25 mouse cellular contexts compared by ENCODE assay signal in the genomic region with DNA sequence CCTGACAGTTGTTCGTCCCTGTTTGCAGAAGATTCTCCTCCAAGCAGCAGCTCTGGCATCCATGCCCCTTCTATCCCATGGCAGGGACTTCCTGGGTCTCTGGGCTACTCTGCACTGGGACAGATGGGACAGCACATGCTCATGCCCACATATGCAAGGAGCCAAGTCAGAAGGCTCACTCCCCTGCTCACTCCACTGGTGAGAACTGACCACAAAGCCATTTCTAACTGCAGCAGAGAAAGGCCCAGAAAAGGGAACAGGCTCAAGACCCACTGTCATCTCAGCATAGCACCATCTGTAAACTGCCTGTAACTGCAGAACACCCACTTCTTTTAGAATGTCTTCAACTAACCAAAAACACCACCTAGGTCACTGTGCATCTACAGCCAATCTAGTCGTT. TPM values are rescaled to one million over a fixed set of nuclear protein-coding genes. Genes with fewer than 3 reads are reported as not detected.
DNase-seq lines count a peak whose midpoint lies in the region; ATAC-seq lines count a peak whose summit lies in the region.
"Had no signal": no experiment of that assay in that cellular context is flagged by ENCODE, and none has a peak within 500 bp of the region (broad histone marks: within the 10 kb centered on the region; RNA-seq: fewer than 3 reads in every experiment).

No protein-coding gene starts in this region.

- peak; percentile 71; the same call in 1 of the 2 replicates for ATAC-seq in cerebellum, adult (ENCODE audit: insufficient number of reproducible peaks, low FRiP score, low TSS enrichment)
- ATAC-seq in common myeloid progenitor, adult 5-6 weeks (replicated peaks; ENCODE audit: low read depth, poor library complexity, severe bottlenecking), result peak; percentile 53
- ATAC-seq in frontal cortex, adult (ENCODE audit: low TSS enrichment), result no peak
- ATAC-seq: forebrain, embryonic 14.5 days; hindbrain, postnatal 0 days; intestine, embryonic 15.5 days; midbrain, embryonic 15.5 days had no signal

- DNase-seq in cerebellum, postnatal 4 days (ENCODE audit: low spot score in 2 of 2), result no peak
- DNase-seq in cerebellum, adult 11-12 months, result peak; percentile 57
- peak; percentile 58 for DNase-seq in cerebellum, adult 9-11 months
- no peak for DNase-seq in lung, postnatal 25 days (ENCODE audit: low spot score)
- DNase-seq in ovary, postnatal 10 days (ENCODE audit: low spot score), result no peak
- DNase-seq: adrenal gland, postnatal 10 days; gastrocnemius, adult 2 months; gastrocnemius, postnatal 36 days; heart, postnatal 14 days; kidney, adult 8-10 months; kidney, postnatal 4 days; layer of hippocampus, postnatal 36 days; liver; lung, embryonic 14.5 days; lung, postnatal 4 days; right cerebral cortex, adult 18-20 months; spleen, adult 18-20 months; thymus, postnatal 25 days had no signal

RNA-seq across cellular contexts. Expression of gene Camta1, which starts 23.2 kb away (rescaled TPM):
- total RNA-seq in common myeloid progenitor, adult 5-6 weeks (2017), result 26.6 and 34.9 TPM in 2 replicates

Comparison
In these comparisons a context has a peak if more than half of its experiments do, and no peak if none do; other contexts are left out.
1. DNase-seq: peak in cerebellum, adult 11-12 months (single experiment) and cerebellum, adult 9-11 months (single experiment); none in cerebellum, postnatal 4 days (0 of 2), lung, postnatal 25 days (single experiment) and ovary, postnatal 10 days (single experiment).